Mouse (Mus musculus) mature B cell (primary cell): ENCODE data around the gene Ssbp2.

ENCODE experiments used
- in situ Hi-C: fragments of 300-500 bp; cut with MboI; formaldehyde crosslinking; loops from 2 replicates; pipeline ENCODE4 v1.14.3; 2019

Gene Ssbp2

DNA sequence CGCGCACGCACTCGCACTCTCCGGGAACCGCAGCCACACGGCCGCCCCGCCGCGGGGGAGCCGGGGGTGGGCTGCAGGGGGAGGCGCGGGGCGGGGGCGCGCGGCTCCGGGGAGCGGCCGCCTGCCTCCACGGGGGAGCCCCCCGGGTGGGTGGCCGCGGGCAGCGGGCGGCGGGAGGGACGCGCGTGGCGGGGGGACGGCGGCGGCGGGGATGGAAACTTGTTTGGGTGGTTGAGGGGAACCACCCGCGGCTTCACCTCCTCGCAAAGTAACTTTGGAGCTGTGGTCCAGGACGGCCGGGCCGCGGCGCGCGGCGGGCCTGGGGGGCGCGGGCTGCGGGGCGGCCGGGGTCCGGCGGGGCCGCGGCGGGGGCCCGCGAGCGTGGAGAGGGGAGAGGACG is 1.2 kb downstream of the Ssbp2 start:
- in situ Hi-C loops: no loop called here

DNA sequence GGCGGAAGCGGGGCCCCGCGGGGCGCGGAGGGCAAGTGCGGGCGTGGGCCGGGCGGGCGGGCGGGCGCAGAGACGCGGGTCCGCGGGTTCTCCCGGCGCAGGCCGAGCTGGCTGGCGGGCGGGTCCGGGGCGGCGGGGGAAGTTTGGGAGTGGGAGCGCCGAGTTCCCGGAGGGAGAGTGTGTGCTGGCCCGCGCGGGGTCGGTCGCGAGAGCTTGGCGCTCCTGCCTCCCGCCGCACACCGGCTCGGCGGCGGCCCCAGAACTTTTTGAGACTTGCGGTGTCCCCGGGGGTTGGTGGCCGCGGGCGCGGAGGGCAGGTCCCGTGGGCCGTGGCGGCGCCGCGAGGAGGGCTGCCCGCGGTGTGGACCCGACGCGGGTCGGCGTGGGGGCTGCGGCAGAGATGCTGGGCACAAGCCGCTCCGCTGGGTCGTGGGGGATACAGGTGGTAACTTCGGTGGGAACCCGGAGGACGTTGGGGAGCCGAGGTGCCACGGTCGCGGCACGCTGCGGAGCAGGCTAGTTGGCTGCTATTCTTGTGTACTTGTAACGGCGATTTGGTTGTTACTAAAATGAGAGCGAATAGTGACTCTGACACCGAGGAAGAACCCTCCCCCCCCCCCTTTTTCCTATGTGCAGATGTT is 1.7 kb downstream of the Ssbp2 start:
- in situ Hi-C loops: no loop called here

DNA sequence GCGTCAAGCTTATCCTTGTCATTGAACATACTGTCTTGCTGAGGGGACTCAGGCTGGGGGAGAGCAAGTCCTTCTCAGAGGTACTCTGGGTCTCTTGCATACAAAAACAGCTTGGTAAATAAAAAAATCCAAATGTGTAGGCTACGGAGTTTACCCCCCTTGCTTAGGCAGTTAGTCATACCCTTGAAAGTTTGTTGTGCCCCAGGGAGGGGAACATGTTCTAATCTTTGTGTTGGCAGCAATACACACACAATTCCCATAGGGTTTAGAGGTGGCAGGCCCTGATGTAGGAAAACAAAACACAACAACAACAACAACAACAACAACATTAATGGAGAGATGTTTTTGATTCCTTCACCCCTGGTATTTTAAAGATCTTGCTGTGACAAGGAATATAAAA is 2.3 kb downstream of the Ssbp2 start:
- in situ Hi-C loops: no loop called here

DNA sequence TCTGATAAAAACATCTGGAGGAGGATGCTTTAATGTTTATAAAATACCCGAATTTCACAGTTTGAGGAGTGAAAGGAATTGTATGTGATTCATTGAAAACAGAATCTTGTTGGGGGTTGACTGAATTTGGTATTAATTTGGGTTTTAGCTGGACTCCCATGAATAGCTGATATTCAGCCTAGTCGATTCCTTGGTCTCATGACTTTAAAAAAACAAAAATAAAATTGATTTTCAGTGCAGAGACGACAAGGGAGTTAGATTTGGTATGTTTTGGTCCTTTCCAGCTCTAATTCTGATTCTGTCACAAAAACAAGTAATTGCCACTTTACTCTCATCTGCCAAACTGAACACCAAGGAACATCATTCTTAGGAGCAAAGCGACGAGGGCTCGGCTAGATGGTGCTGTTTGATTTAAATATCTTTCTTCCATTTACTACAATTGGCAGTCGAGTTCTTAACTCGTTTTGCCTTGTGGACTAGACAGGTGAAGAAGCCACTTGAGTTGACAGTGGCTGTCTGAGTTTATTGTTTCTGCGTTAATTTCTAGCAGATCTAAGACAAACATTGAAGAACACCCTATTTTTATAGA is 2.9 kb downstream of the Ssbp2 start:
- in situ Hi-C loops: no loop called here

- in situ Hi-C loops: no loop called here
Measured at GRCm38 (mm10) chr13:91465002-91465715, 5.1 kb downstream of the Ssbp2 start.

- in situ Hi-C loops: no loop called here
Measured at GRCm38 (mm10) chr13:91471566-91471965, 11.5 kb downstream of the Ssbp2 start.

DNA sequence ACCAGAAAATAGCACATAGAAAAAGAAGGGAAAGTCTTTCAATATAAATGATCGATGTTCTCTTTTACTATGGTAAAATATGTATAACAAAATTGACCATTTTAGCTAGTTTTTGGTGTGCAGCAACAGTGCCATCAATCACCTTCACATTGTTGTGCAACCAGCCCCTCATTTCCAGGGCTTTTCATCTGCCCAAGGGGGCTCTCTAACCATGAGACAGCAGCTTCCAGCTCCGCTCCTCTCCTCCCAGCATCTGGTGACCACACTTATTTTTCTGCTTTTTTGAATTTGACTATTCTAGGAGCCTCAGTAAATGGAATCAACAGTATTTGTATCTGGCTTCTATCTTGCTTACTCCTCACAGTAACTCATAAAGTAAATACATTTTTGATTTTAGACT is 11.9 kb downstream of the Ssbp2 start:
- in situ Hi-C loops: no loop called here

DNA sequence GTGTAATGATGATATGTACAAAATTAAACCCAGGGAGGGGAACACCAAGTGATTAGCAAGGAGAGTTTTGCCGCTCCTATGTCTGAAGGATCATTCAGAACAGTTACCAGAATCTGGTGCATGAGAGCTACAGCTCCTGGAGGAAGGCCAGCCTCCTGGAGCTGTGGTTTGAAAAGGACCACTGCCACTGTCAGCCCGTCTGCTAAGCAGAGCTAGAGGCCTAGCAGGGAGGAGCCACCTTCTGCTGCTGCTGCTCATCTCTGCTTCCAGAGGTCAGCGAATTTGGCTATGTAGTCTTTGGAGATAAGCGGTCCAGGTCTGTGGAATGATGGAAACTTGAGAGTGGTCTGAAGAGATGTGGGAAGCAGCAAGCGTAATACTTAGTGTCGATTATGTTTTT is 13.4 kb downstream of the Ssbp2 start:
- in situ Hi-C loops: no loop called here

- in situ Hi-C loops: no loop called here
Measured at GRCm38 (mm10) chr13:91474027-91474426, 13.9 kb downstream of the Ssbp2 start.

DNA sequence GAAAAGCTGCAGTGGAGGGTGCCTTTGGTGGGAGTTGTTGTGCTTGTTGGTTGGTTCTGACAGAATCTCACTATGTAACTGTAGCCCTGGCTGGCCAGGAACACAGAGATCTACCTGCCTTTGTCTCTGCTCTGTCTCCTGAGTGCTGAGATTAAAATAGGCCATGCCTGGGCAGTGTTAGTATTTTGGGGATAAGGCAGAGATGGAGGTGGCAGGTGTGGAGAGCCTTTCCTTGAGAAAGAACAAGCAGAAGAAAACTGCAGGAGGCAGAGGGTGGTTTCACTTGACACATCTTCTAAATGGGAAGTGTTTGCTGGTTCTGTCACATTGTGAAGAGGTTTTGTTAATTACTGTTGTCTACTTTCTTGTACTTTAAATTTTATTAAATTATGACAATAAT is 15.8 kb downstream of the Ssbp2 start:
- in situ Hi-C loops: no loop called here

GRCm38 (mm10) chr13:91476596-91477100 is 16.6 kb downstream of the Ssbp2 start:
- in situ Hi-C loops: no loop called here

DNA sequence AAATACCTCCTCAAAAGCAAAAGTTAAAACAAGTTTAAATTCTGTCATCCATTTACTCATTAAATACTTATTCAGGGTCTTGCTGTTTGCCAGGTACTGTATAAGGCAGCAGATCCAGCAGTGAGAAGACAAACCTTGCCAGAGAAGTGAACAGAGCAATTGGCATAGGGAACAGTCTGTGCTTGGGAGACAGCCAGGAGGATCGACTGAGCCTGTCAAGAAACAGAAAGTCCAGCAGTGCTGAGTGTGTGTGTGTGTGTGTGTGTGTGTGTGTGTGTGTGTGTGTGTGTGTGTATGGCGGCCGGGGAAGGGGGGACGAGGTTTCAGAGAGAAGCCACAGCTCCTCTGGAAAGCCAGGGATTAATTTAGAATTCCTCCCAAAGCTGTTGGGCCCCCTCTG is 17.9 kb downstream of the Ssbp2 start:
- in situ Hi-C loops: no loop called here

DNA sequence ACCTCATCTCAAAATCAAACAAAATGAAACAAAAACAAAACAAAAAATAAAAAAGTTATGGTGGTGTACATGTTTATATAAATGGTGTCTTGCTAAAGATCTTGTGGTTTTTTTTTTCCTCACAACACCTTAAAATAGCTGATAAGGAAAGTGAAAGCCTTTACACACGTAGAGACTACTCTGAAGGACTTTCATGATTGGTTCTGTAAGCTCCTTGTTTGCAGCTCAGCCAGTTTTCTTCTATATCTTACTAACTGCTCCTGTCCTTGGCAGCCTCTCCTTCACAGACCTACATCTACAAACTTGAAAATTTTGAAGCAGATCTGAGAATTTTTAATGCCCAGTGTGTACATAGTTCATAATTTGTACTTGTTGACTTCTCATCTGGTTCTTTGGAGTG is 24.2 kb downstream of the Ssbp2 start:
- in situ Hi-C loops: no loop called here

DNA sequence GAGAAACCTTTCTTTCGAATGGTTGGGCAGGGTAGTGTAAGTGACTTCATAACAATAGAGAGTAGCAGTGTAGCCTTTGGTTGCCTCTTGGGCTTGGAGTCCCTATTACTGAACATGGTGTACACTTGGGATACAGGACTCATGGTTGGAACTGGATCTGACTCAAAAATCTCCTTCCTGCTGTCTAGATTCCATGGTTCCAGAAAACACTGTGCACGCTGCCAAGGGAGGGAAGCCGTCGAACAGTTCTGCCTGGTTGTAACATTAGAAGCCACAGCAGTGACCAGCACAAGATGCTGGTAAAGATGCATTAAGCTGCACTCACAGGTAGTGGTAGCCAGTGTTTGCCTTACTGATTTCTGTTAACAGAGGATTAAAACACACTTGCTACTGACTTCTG is 32.0 kb downstream of the Ssbp2 start:
- in situ Hi-C loops: no loop called here

DNA sequence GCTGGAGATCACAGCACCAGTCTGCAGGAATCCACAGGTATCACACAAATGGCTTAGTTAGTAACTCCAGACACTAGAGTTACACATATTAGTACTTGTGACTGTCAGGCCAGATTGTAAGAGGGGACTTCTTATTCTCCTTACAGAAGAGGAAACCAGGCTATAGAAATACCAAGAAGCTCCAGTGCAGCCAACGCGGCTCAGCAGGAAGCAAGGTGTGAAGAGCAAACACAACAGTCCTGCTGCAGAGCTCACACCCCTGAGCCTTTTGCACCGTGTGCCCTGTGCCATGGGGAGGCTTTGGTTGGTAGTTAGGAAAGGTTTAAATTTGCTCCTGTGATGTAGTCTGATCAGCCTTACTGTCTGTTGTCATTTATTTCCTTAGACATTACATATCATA is 37.0 kb downstream of the Ssbp2 start:
- in situ Hi-C loops: no loop called here

- in situ Hi-C loops: no loop called here
Measured at GRCm38 (mm10) chr13:91501735-91502134, 41.7 kb downstream of the Ssbp2 start.

DNA sequence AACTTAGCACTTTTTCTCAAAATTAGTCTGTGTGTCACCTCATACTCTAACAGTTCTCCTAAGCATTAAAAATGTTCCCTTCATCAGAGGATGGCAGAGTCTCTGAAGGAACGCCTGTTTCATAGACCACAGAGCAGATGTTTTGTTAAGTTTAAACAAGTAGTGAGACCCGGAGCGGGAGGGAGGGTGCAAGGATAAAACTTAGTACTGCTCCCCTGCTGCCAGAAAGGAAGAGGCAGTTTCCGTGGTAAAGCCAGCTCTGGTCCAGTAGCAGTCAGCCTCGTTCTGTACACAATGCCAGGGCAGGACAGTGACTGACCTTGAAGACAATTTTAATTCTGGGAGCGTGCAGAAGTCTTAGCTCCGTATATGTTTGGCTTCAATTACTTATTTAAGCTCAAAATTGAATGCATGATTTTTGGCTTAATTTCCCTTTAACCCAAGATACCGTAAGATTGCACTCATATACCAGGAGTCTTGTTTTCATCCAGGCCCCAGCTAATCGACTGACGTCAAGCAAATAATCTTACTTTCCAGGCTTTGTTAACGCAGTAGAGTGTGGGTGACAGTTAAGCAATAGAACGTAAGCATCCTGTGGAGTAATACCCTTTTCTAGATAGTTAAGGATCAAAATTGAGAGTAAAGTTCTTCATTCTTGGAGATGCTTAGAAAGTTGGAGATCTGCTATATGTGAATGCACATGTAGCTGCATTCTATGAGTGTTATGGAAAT is 42.7 kb downstream of the Ssbp2 start:
- in situ Hi-C loops: no loop called here

GRCm38 (mm10) chr13:91508991-91509390 is 48.9 kb downstream of the Ssbp2 start:
- in situ Hi-C loops: no loop called here

DNA sequence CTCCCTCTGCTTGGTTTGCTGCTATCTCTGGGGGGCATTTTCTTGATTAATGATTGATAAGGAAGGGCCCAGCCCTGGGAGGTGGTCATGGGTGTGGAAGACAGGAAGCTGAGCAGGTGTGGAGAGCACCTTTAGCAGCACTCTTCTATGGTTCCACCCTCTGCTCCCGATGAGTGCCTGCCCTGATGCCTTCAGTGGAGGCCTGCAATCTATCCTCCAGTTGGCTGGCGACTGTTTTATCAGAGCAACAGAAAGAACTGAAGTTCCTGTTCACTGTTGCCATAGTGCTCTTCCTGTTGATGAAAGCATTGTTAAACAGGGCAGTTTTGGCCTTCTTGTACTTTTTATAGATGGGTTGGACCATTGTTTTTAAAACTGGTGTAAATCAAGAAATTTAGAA is 49.4 kb downstream of the Ssbp2 start:
- in situ Hi-C loops: no loop called here

DNA sequence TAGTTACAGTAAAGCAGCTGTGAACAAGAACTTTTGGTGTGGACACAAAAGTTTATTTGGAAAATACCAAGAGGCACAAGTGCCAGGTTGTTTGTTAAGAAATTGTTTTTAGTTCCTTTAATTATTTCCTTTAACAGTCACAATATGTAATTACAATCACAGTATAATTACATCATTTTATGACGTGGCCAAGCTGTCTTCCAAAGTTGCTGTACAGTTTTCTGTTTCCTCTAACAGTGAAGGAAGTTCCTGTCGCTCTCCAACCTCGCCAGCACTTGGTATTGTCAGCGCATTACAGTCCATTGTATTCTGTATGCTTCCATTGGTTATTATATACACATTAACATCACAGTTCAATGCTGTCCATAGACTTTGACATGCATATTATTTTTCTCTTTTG is 54.9 kb downstream of the Ssbp2 start:
- in situ Hi-C loops: no loop called here

- in situ Hi-C loops: no loop called here
Measured at GRCm38 (mm10) chr13:91520073-91520750, 60.1 kb downstream of the Ssbp2 start.

GRCm38 (mm10) chr13:91520968-91521367 is 60.9 kb downstream of the Ssbp2 start:
- in situ Hi-C loops: no loop called here
